In the genomic region with DNA sequence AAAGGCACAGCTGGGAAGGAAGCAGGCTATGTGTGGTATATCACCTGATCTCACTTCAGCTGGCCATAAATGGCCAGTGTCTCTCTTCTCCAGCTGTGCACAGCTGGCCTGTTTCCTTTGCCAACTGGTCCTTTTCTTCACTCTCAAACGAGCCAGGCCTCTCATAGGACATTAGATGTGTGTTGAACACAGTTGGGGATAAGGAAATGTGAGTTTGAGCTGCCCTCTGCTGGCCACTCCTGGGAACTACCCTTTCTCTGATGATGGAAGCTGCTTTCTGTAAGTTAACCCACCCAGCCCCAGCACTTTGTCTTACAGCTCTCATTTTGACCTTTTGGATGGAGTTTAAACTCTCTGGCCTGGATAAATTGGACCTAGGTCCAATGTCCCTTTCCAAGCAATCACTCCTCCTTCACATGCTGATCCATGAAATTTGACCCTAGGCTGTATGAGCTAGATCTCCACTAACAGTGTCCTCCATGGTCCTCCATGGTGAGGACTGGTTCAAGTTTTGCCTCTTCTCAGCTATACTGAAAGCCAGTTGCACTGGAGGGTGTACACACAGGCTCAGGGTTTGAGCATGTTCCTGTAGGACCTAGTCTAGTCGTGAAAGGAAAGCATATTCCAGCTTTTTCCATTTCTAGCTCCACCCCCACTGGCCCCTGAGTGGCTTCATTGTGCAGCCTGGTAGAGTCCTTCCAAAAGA, we compare ENCODE assay signal across 8 mouse cellular contexts. TPM values are rescaled to one million over a fixed set of nuclear protein-coding genes. Genes with fewer than 3 reads are reported as not detected.
DNase-seq lines count a peak whose midpoint lies in the region; ATAC-seq and TF ChIP-seq lines count a peak whose summit lies in the region.

No protein-coding gene starts in this region.

- H3K4me3 ChIP-seq in hindbrain, embryonic 10.5 days = no peak overlapping the region
- H3K4me3 ChIP-seq in lung, postnatal 0 days (ENCODE audit: low read depth, low read length) = no peak overlapping the region

- peaks cover 7% of the 10 kb centered on the region; the same call in 1 of the 2 replicates for H3K27me3 ChIP-seq in hindbrain, embryonic 10.5 days (ENCODE audit: insufficient read depth, poor library complexity, severe bottlenecking)
- no peaks in the 10 kb centered on the region for H3K27me3 ChIP-seq in lung, postnatal 0 days (replicated peaks; ENCODE audit: insufficient read depth, low read length)

- peaks cover 8% of the 10 kb centered on the region for H3K4me1 ChIP-seq in hindbrain, embryonic 10.5 days (replicated peaks)
- no peaks in the 10 kb centered on the region; the same call in 1 of the 2 replicates for H3K4me1 ChIP-seq in lung, postnatal 0 days (ENCODE audit: insufficient read depth, low read depth, low read length)

- ATAC-seq in frontal cortex, adult (ENCODE audit: low TSS enrichment) = peak; percentile 72
- peak; percentile 88 for ATAC-seq in lung, postnatal 0 days

- no peak overlapping the region for H3K9ac ChIP-seq in lung, postnatal 0 days (replicated peaks; ENCODE audit: low read depth)

- 11% methylated on average over 2 of the region's 2 CpGs for whole genome bisulfite sequencing in hindbrain, embryonic 10.5 days
- 5% methylated on average over 2 of the region's 2 CpGs for WGBS in lung, postnatal 0 days

- H3K27ac ChIP-seq in hindbrain, embryonic 10.5 days = no peak overlapping the region
- no peak overlapping the region for H3K27ac ChIP-seq in lung, postnatal 0 days (ENCODE audit: low read length)

- no peak for TF ChIP-seq EP300 in lung, postnatal 0 days (IDR thresholded peaks at IDR 0.05)

- H3K9me3 ChIP-seq in hindbrain, embryonic 10.5 days = no peaks in the 10 kb centered on the region
- H3K9me3 ChIP-seq in lung, postnatal 0 days (ENCODE audit: low read length) = no peaks in the 10 kb centered on the region

- peak; percentile 96 for DNase-seq in NIH3T3 (ENCODE audit: low read depth)
- peak; percentile 92 for DNase-seq in cerebellum, adult 9-10 months
- DNase-seq in hindbrain, embryonic 10.5 days (ENCODE audit: low spot score) = peak; percentile 87
- peak; percentile 96 for DNase-seq in layer of hippocampus, adult 9-10 months (ENCODE audit: low spot score)
- peak; percentile 94 for DNase-seq in lung, postnatal 0 days (ENCODE audit: low spot score)
- peak; percentile 68 for DNase-seq in retina, adult 2 months (ENCODE audit: low read depth, low spot score)
- DNase-seq in thymus, postnatal 14 days = peak; percentile 73

- H3K36me3 ChIP-seq in hindbrain, embryonic 10.5 days = no peaks in the 10 kb centered on the region
- H3K36me3 ChIP-seq in lung, postnatal 0 days (ENCODE audit: insufficient read depth, low read length) = no peaks in the 10 kb centered on the region

- H3K4me2 ChIP-seq in lung, postnatal 0 days (replicated peaks; ENCODE audit: low read depth, low read length) = no peak overlapping the region

- peak; percentile 97 for TF ChIP-seq CTCF in lung, postnatal 0 days (IDR thresholded peaks at IDR 0.05)

RNA-seq across cellular contexts. Expression of a gene that starts 13.0 kb away (rescaled TPM):
- not detected in 2 replicates for polyA plus RNA-seq in hindbrain, embryonic 10.5 days (2016; fragmentation: Nextera tagmentation; extraction: Ambion mirVana)
- not detected in 2 replicates for polyA plus RNA-seq in lung, postnatal 0 days (2015; fragmentation: Nextera tagmentation; extraction: Ambion mirVana)

RNA-seq across cellular contexts. Expression of a gene that starts 31.6 kb away (rescaled TPM):
- 219 and 233 TPM in 2 replicates for polyA plus RNA-seq in hindbrain, embryonic 10.5 days (2016; fragmentation: Nextera tagmentation; extraction: Ambion mirVana)
- polyA plus RNA-seq in lung, postnatal 0 days (2015; fragmentation: Nextera tagmentation; extraction: Ambion mirVana) = 47.2 and 50.4 TPM in 2 replicates
